Mouse (Mus musculus) testis, adult 2 months (tissue): ENCODE measurements around the gene Slc9a8.

Experiments
- CTCF ChIP-seq: fragments of 200-500 bp; IDR thresholded peaks from 2 replicates; pipeline ENCODE4 v1.5.1; 2012; ENCODE audit warnings: low read depth, mild to moderate bottlenecking, inconsistent platforms, low read length, moderate library complexity; ENCODE audit not compliant: control insufficient read depth, insufficient read depth, insufficient replicate concordance
- POLR2A ChIP-seq: fragments of 200-500 bp; IDR thresholded peaks from 2 replicates; pipeline ENCODE4 v1.6.1; 2012; ENCODE audit warnings: low read depth, mild to moderate bottlenecking, inconsistent platforms, low read length, moderate library complexity; ENCODE audit not compliant: control insufficient read depth

- no peak for TF ChIP-seq CTCF
- no peak for TF ChIP-seq POLR2A
Measured at GRCm38 (mm10) chr2:167487994-167488393, 66.5 kb downstream of the Slc9a8 start.
